Mouse (Mus musculus) C2C12 (cell line): ENCODE data around the gene Ptpn7. TPM values are rescaled to one million over a fixed set of nuclear protein-coding genes. Genes with fewer than 3 reads are reported as not detected.

Experiments used
- H3K27me3 ChIP-seq: one replicate; pipeline ENCODE4 v1.6.1; 2011; ENCODE audit not compliant: control insufficient read depth, insufficient read depth, insufficient read length
- H3K36me3 ChIP-seq: one replicate; pipeline ENCODE4 v1.6.1; 2011; ENCODE audit not compliant: control insufficient read depth, insufficient read depth
- H3K4me3 ChIP-seq: one replicate; pipeline ENCODE4 v1.5.1; 2011; ENCODE audit warnings: mild to moderate bottlenecking, control low read depth; ENCODE audit not compliant: poor library complexity, insufficient read depth, severe bottlenecking
- H3K79me2 ChIP-seq: one replicate; pipeline ENCODE4 v1.6.1; 2011; ENCODE audit not compliant: control insufficient read depth, insufficient read depth
- H3K79me3 ChIP-seq: one replicate; pipeline ENCODE4 v1.6.1; 2011; ENCODE audit warnings: low read depth, control low read depth
- H3ac ChIP-seq: one replicate; pipeline ENCODE3; 2011; ENCODE audit warnings: low read depth; ENCODE audit not compliant: control insufficient read depth, insufficient read length
- CEBPB ChIP-seq: IDR thresholded peaks from one replicate; pipeline ENCODE4 v1.6.1; 2011; ENCODE audit warnings: low read depth, mild to moderate bottlenecking, control low read depth, moderate library complexity
- CTCF ChIP-seq: IDR thresholded peaks from one replicate; pipeline ENCODE4 v1.5.1; 2011; ENCODE audit not compliant: control insufficient read depth, insufficient read depth, insufficient read length
- FOSL1 ChIP-seq: IDR thresholded peaks from one replicate; pipeline ENCODE4 v1.8.0; 2011; ENCODE audit warnings: mild to moderate bottlenecking, low read length; ENCODE audit not compliant: poor library complexity, insufficient read depth, severe bottlenecking
- MAX ChIP-seq: IDR thresholded peaks from one replicate; pipeline ENCODE4 v1.6.1; 2011; ENCODE audit warnings: mild to moderate bottlenecking, control low read depth
- MYOD1 ChIP-seq: IDR thresholded peaks from one replicate; pipeline ENCODE4 v1.6.1; 2011; ENCODE audit warnings: low read depth; ENCODE audit not compliant: control insufficient read depth, insufficient read length
- MYOG ChIP-seq: IDR thresholded peaks from one replicate; pipeline ENCODE4 v1.6.1; 2011; ENCODE audit not compliant: control insufficient read depth, insufficient read length; ENCODE audit errors: extremely low read depth
- USF1 ChIP-seq: IDR thresholded peaks from one replicate; pipeline ENCODE4 v1.6.1; 2011; ENCODE audit warnings: low read depth, mild to moderate bottlenecking, control low read depth, moderate library complexity
- polyA plus RNA-seq: library from polyadenylated mRNA; unstranded; fragments of >200 nt; fragmentation: generic; extraction: Trizol; gene quantifications from one replicate; pipeline ENCODE4 v1.2.1, GENCODE M21; 2012; ENCODE audit warnings: missing spikeins

The Ptpn7 gene
- polyA plus RNA-seq, 1 experiment, result 0.80 TPM

GRCm38 (mm10) chr1:135133678-135134435 is 1.4 kb downstream of the Ptpn7 start:
- H3K4me3 ChIP-seq, result no peak overlapping the region

GRCm38 (mm10) chr1:135135111-135135787 is 2.7 kb downstream of the Ptpn7 start:
- no peaks in the 10 kb centered on the region for H3K27me3 ChIP-seq
- H3K79me2 ChIP-seq, result no peaks in the 10 kb centered on the region
- no peak overlapping the region for H3ac ChIP-seq
- no peak overlapping the region for H3K4me3 ChIP-seq
- H3K79me3 ChIP-seq, result no peaks in the 10 kb centered on the region
- no peaks in the 10 kb centered on the region for H3K36me3 ChIP-seq
- no peak for TF ChIP-seq CTCF
- no peak for TF ChIP-seq MYOD1
- TF ChIP-seq USF1, result no peak
- TF ChIP-seq MAX, result no peak

More at GRCm38 (mm10) chr1:135133678-135134435, 1.4 kb downstream of the Ptpn7 start:
- Histone ChIP-seq H3K79me2 (no peaks in the 10 kb centered on the region), H3K79me3 (no peaks in the 10 kb centered on the region), H3K36me3 (no peaks in the 10 kb centered on the region), H3ac (no peak overlapping the region), H3K27me3 (no peaks in the 10 kb centered on the region)
- TF ChIP-seq MYOG (no peak), FOSL1 (no peak), USF1 (no peak), CTCF (no peak), MYOD1 (no peak), MAX (no peak), CEBPB (no peak)

DNA sequence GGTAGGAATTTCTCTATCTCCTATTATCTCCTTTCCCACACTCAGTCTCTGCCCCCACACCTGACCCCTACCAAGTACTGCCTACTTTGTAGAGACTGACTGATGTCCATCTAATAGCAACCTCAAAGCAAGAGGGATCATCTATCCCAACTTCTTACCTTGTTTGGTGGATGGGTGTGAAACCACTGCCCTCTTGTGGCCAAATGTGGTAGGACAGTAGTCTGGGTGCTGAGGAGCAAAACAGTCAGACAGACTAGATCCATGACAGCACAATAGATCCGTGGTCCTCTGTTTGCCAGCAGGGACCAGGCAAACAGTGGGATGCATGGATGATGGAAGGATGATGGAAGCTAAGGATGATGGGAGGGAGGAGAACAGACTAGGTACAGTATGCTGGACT is 4.0 kb downstream of the Ptpn7 start:
- Histone ChIP-seq H3K36me3 (no peaks in the 10 kb centered on the region), H3K4me3 (no peak overlapping the region), H3K27me3 (no peaks in the 10 kb centered on the region), H3ac (no peak overlapping the region), H3K79me3 (no peaks in the 10 kb centered on the region), H3K79me2 (no peaks in the 10 kb centered on the region)
- TF ChIP-seq MYOD1 (no peak), CTCF (peak; percentile 65)

GRCm38 (mm10) chr1:135139906-135140305 is 7.4 kb downstream of the Ptpn7 start:
- TF ChIP-seq MYOD1 (no peak), MAX (no peak), CEBPB (no peak), CTCF (no peak), MYOG (no peak), USF1 (no peak), FOSL1 (no peak)
- Histone ChIP-seq H3K27me3 (no peaks in the 10 kb centered on the region), H3K79me3 (no peaks in the 10 kb centered on the region), H3K4me3 (no peak overlapping the region), H3ac (no peak overlapping the region), H3K36me3 (no peaks in the 10 kb centered on the region), H3K79me2 (no peaks in the 10 kb centered on the region)

GRCm38 (mm10) chr1:135142452-135142851 is 10.0 kb downstream of the Ptpn7 start:
- H3K79me2 ChIP-seq, result peaks cover 15% of the 10 kb centered on the region
- H3ac ChIP-seq, result no peak overlapping the region
- no peak for TF ChIP-seq FOSL1
- TF ChIP-seq MAX, result no peak
- TF ChIP-seq CEBPB, result no peak
- no peak for TF ChIP-seq MYOG
- no peak for TF ChIP-seq CTCF
- TF ChIP-seq MYOD1, result no peak
- no peak for TF ChIP-seq USF1
- H3K4me3 ChIP-seq, result no peak overlapping the region
- H3K79me3 ChIP-seq, result peaks cover 10% of the 10 kb centered on the region
- no peaks in the 10 kb centered on the region for H3K27me3 ChIP-seq
- no peaks in the 10 kb centered on the region for H3K36me3 ChIP-seq

GRCm38 (mm10) chr1:135143940-135144339 is 11.4 kb downstream of the Ptpn7 start:
- Histone ChIP-seq H3K36me3 (peaks cover 5% of the 10 kb centered on the region), H3K4me3 (no peak overlapping the region), H3K79me2 (peaks cover 30% of the 10 kb centered on the region), H3K27me3 (no peaks in the 10 kb centered on the region), H3ac (no peak overlapping the region), H3K79me3 (peaks cover 23% of the 10 kb centered on the region)
- TF ChIP-seq MYOG (no peak), CTCF (no peak), MYOD1 (no peak), FOSL1 (no peak), USF1 (no peak), CEBPB (no peak), MAX (no peak)
